Mouse (Mus musculus) gastrocnemius, postnatal 25 days (tissue): Measurements from ENCODE around the gene Serac1. TPM values are rescaled to one million over a fixed set of nuclear protein-coding genes. Genes with fewer than 3 reads are reported as not detected.
"Not testable (repeated sequence)": the region's sequence is repeated elsewhere in the genome, so short reads cannot be mapped to it uniquely, and the experiment has no call there.

Source experiments
- DNase-seq: peaks from one replicate; pipeline ENCODE4 v3.0.0; 2022
- total RNA-seq, 2 experiments: library from RNA; stranded (reverse); gene quantifications; 1 replicate in 1 of 2; 2 replicates in 1 of 2; pipeline ENCODE4 v1.2.3; 2021

Serac1 gene
- total RNA-seq, 2 experiments from 2014 or later = 5.2 to 5.4 TPM

- no peak for DNase-seq
These were observed 13.5 kb downstream of the Serac1 start for GRCm38 (mm10) chr17:6066021-6066420.

GRCm38 (mm10) chr17:6063532-6063931 lies 16.0 kb downstream of the Serac1 start:
- no peak for DNase-seq

DNA sequence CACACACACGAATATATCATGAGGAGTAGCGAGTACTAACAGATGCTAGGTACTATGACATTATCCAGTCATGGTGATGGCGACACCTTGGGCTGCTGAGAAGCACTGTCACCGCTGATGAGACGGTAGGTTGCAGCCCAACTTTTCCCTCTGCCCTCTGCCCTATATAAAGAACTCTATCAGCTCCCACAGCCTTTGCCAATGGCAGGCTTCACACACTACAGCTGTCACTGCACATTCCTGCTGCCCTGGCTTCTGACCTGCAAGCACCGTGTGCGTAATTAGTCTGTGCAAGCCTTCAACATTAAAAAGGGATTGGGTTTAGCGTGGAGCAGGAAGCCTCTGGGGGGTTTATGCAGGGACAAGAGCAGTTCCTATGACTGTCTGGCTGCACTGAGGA lies 16.7 kb downstream of the Serac1 start:
- DNase-seq = peak; percentile 26

- DNase-seq = no peak
These were observed 24.6 kb downstream of the Serac1 start for GRCm38 (mm10) chr17:6054934-6055355.

GRCm38 (mm10) chr17:6052801-6053200 lies 26.7 kb downstream of the Serac1 start:
- no peak for DNase-seq

GRCm38 (mm10) chr17:6037507-6037906 lies 42.0 kb downstream of the Serac1 start:
- no peak for DNase-seq

DNA sequence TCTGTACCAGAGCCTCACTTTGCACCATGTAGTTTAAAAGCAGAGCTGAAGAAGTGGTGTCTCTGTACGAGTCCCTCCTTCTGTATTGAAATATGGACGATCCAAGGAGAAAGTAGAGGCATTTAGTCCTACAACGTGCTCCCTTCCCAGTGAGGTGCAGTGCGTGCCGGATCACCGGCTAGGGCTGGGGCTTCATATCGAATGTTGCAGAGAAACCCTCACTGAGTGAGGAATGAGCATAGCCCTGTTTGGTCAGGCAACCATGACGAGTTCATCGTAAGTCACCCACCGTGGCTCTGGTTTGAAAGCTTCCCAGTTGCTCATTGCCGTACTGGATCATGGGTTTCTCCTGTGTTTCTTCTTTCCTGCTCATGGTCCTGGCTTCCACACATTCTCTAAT lies 42.7 kb downstream of the Serac1 start:
- DNase-seq = no peak

GRCm38 (mm10) chr17:6036458-6036857 lies 43.1 kb downstream of the Serac1 start:
- DNase-seq = no peak

- no peak for DNase-seq
These were observed 43.9 kb downstream of the Serac1 start for GRCm38 (mm10) chr17:6035661-6036060.

- no peak for DNase-seq
These were observed 53.7 kb downstream of the Serac1 start for GRCm38 (mm10) chr17:6025831-6026230.

DNA sequence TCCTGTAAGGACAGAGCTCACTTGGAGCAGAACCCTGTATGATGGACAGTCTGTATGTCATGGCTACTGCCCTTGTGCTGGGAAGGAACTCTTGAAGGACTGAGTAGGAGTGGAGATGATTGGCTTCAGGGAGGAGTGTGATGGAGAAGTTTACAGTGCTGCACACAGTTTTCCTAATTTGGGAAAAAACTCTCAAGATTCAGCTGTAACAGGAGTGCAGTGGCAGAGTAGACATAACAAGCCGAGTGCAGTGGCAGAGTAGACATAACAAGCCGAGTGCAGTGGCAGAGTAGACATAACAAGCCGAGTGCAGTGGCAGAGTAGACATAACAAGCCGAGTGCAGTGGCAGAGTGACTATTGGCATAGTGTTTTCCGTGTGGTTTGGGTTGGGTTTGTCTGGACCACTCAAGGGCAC lies 58.2 kb downstream of the Serac1 start:
- DNase-seq = not testable (repeated sequence)

DNA sequence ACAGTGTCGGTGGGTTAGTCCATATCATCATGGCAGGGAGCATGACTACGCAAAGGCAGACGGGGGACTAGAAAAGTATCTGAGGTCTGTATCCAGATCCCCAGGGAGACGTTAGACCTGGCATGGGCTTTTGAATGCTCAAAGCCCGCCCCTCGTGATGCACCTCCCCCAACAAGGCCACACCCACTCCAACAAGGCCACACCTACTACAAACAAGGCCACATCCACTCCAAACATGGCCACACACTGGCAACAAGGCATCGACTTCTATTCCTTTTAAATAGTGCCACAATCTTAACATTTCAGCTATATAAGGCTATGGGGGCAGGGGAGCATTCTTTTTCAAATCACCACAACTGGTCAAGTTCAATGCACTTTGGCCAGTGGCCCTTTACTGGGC lies 58.9 kb downstream of the Serac1 start:
- DNase-seq = no peak

- no peak for DNase-seq
These were observed 59.8 kb downstream of the Serac1 start for GRCm38 (mm10) chr17:6019776-6020175.

GRCm38 (mm10) chr17:6018348-6018747 lies 61.2 kb downstream of the Serac1 start:
- no peak for DNase-seq

GRCm38 (mm10) chr17:6017268-6017667 lies 62.3 kb downstream of the Serac1 start:
- no peak for DNase-seq

DNA sequence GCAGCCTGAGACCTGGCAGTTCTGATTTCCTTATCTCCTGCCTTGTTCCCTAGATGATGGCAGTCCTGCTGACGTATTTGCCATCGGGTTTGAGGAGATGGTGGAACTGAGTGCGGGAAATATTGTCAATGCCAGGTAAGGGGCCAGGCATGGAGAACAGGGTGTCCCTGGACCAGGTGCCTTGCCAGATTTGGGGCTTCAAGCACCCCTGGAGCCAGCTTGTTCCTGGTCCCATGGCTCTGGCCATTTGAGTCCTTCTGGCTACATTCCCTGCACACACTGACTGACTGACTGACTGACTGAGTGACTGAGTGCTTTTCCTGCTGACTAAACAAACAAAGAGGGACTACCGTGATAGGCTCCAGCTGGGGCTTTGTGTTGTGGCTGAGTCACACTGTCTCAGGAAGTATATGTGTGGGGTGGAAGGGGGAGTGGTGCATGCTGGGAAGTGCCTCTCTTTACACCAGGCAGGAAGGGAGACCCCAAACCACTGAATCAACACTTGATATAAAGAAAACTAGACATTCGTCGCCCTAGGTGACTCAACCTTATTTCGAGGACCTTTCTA lies 63.2 kb downstream of the Serac1 start:
- no peak for DNase-seq

DNA sequence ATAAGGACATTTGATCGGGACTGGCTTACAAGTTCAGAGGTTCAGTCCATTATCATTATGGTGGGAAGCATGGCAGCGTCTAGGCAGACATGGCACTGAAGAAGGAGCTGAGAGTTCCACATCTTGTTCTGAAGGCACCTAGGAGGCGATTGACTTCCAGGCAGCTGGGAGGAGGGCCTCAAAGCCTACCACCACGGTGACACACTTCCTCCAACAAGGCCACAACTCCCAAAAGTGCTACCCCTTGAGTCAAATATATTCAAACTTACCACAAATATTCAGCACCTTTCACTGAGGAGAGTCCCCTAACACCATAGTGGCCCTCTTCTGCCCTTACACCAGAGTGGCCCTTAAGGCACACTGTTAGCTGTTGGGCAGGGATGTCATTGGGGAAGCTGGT lies 64.6 kb downstream of the Serac1 start:
- DNase-seq = no peak

GRCm38 (mm10) chr17:6013079-6013478 lies 66.5 kb downstream of the Serac1 start:
- no peak for DNase-seq

DNA sequence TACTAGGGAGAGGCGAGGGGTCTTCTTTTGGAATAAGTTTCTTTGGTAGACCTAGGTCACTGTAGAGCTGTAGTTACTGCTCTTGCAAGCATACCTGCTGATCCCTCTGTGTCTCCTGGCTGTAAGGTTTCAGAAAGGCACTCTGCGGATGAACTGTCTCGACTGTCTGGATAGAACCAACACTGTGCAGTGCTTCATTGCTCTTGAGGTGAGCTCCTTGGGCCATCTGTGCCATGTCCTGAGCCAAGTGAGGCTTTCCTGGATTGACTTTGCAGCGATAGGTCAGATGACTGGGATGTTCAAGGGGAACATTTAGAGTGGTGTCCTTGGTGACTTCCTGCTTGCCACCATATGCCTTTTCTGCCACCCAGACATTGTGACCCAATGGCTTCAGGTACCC lies 69.9 kb downstream of the Serac1 start:
- DNase-seq = no peak

GRCm38 (mm10) chr17:6008590-6008989 lies 71.0 kb downstream of the Serac1 start:
- DNase-seq = no peak

DNA sequence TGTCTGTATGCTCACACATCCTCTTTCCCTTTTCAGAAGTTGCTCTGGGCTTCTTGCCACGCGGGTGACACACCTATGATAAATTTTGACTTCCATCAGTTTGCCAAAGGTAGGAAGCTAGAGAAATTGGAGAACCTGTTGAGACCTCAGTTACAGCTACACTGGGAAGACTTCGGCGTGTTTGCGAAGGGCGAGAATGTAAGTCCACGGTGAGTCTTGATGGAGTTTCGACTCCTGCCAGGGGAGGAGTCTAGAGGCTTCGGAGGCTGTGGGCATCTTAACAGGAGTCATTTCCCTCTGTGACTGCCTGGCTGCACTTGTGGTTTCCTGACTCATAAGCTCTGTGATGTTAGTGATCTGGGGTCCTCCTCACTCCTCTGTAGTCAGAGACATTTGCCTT lies 71.6 kb downstream of the Serac1 start:
- DNase-seq = no peak

DNA sequence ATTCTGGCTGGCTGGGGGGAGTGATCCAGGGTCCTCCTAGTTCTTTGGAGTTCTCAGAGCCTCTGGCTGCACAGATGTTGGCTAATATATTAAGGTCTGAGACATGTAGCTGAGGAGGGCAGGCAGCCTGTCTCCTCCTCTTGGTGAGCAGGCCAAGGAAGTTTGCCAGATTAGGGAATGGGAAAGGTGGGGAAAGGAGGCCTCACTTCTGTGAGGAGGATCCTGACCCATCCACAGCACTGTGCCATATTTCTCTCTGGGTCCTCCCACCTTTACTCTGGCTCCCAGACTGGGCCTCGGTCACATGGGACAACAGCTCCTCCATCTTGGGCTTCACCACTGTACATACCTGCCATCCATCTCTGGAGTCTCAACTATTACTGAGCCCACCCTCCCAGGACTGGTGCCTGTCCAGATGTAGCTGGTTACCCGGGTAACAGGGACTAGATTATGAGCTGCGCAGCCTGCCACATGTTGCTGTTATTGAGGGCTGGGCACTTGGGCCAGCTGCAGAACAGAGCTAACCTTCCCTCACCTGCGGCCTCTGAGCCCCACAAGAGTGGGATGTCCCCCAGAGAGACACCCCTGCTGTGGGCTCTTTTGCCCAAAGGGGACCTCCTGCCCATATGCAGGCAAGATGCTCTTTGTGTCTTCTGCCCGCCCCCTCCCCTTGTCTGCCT lies 72.3 kb downstream of the Serac1 start:
- no peak for DNase-seq

GRCm38 (mm10) chr17:6005638-6006471 lies 73.7 kb downstream of the Serac1 start:
- peak; percentile 55 for DNase-seq
